Mouse (Mus musculus): ENCODE data around the gene Ogt. TPM values are rescaled to one million over a fixed set of nuclear protein-coding genes. Genes with fewer than 3 reads are reported as not detected.

Ogt gene
- polyA plus RNA-seq (2014; fragmentation: Nextera tagmentation; extraction: Ambion mirVana): 225 and 231 TPM in 2 replicates

DNA sequence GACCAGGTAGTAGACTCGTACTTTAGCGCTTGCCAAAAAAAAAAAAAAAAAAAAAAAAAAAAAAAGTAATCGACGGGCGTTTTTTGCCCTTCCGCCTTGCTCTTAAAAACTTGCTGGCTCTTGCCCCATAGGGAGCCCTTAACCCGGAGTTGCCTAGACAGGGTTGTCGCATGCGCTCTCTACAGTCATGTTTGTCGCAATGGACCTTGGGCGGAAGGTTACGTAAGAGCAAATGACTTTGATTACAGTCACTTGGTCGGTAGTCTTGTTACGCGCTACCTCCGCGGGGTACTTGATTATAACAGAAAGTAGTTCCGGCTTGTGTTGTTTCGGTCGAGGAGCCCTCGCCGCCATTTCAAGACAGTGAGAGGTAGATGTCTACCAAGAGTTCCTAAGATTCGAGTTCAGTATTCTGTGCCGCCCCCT is at the start of gene Ogt:
Gene Ogt (plus strand): TSS at position 320 of the 426 bp plus-strand sequence.
- Histone ChIP-seq H3K9me3 (replicated peaks; ENCODE audit: control insufficient read depth, low read length) (no peaks in the 10 kb centered on the region), H3K9ac (replicated peaks; ENCODE audit: low read length) (peak within 1 kb of the TSS; percentile 85), H3K36me3 (replicated peaks; ENCODE audit: control insufficient read depth, insufficient read depth, low read depth, low read length) (no peaks in the 10 kb centered on the region), H3K4me3 (ENCODE audit: low read depth, low read length) (peak within 1 kb of the TSS; percentile 66), H3K27ac (replicated peaks; ENCODE audit: low read depth, low read length) (peak within 1 kb of the TSS; percentile 72), H3K27me3 (ENCODE audit: control insufficient read depth, insufficient read depth, low read length) (0 out of 2 replicates have a peak, but pooled peaks cover 2% of the 10 kb centered on the region), H3K4me2 (ENCODE audit: low read depth, low read length) (peak within 1 kb of the TSS; percentile 5; the same call in 1 of the 2 replicates), H3K4me1 (ENCODE audit: control insufficient read depth, insufficient read depth, low read length) (no peaks in the 10 kb centered on the region)
- WGBS: 13% methylated on average over 24 of the region's 24 CpGs
- peak; percentile 94 for DNase-seq (ENCODE audit: low spot score)
- peak; percentile 95 for ATAC-seq (replicated peaks; ENCODE audit: insufficient number of reproducible peaks, low FRiP score, low TSS enrichment, low read depth)

DNA sequence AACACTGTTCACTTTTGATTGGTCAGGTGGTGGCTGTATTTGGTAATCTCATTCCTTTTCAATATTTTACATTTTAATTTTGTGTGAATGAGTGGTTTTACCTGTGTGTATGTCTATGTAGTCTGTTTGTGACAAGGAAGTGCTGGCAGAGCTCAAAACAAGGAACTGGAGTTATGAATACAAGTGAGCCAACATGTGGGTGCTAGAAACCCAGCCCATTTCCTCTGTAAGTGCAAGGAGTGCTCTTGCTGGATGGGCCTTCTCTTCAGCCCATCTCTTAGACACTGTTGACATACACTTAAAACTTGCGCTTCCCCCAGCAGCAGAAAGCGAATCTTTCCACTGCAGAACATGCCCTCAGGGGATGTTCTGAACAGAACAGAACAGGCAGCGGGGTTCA is 23.7 kb upstream of the Ogt start:
- Histone ChIP-seq H3K27me3 (ENCODE audit: control insufficient read depth, insufficient read depth, low read length) (no peaks in the 10 kb centered on the region), H3K4me3 (ENCODE audit: low read depth, low read length) (no peak overlapping the region), H3K4me1 (ENCODE audit: control insufficient read depth, insufficient read depth, low read length) (no peaks in the 10 kb centered on the region), H3K9ac (replicated peaks; ENCODE audit: low read length) (no peak overlapping the region), H3K9me3 (replicated peaks; ENCODE audit: control insufficient read depth, low read length) (no peaks in the 10 kb centered on the region), H3K4me2 (ENCODE audit: low read depth, low read length) (no peak overlapping the region), H3K36me3 (replicated peaks; ENCODE audit: control insufficient read depth, insufficient read depth, low read depth, low read length) (no peaks in the 10 kb centered on the region), H3K27ac (replicated peaks; ENCODE audit: low read depth, low read length) (no peak overlapping the region)
- WGBS: 82% methylated on average over 3 of the region's 3 CpGs
- DNase-seq (ENCODE audit: low spot score): no peak
- no peak for ATAC-seq (replicated peaks; ENCODE audit: insufficient number of reproducible peaks, low FRiP score, low TSS enrichment, low read depth)

DNA sequence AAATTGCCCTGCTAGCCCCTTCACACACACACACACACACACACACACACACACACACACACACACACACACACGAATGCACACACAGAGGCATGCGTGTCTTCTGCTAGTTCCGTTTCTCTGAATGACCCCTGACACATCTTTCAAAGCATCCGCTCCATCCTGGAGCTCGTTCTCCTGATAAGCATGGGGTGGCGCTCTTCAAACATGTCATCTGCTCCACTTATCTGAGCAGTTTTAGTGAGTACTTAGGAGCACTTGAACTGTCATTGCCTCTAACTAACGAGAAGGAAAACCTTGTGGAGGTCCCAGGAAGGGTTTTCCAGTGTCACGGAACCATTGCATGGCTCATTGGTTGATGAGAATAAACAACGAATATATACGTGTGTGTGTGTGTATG is 22.0 kb upstream of the Ogt start:
- Histone ChIP-seq H3K4me2 (ENCODE audit: low read depth, low read length) (no peak overlapping the region), H3K4me1 (ENCODE audit: control insufficient read depth, insufficient read depth, low read length) (no peaks in the 10 kb centered on the region), H3K27me3 (ENCODE audit: control insufficient read depth, insufficient read depth, low read length) (no peaks in the 10 kb centered on the region), H3K36me3 (replicated peaks; ENCODE audit: control insufficient read depth, insufficient read depth, low read depth, low read length) (no peaks in the 10 kb centered on the region), H3K4me3 (ENCODE audit: low read depth, low read length) (no peak overlapping the region), H3K9ac (replicated peaks; ENCODE audit: low read length) (no peak overlapping the region), H3K9me3 (replicated peaks; ENCODE audit: control insufficient read depth, low read length) (no peaks in the 10 kb centered on the region), H3K27ac (replicated peaks; ENCODE audit: low read depth, low read length) (no peak overlapping the region)
- DNase-seq (ENCODE audit: low spot score) (no peak), ATAC-seq (replicated peaks; ENCODE audit: insufficient number of reproducible peaks, low FRiP score, low TSS enrichment, low read depth) (no peak)
- 75% methylated on average over 10 of the region's 10 CpGs for WGBS

DNA sequence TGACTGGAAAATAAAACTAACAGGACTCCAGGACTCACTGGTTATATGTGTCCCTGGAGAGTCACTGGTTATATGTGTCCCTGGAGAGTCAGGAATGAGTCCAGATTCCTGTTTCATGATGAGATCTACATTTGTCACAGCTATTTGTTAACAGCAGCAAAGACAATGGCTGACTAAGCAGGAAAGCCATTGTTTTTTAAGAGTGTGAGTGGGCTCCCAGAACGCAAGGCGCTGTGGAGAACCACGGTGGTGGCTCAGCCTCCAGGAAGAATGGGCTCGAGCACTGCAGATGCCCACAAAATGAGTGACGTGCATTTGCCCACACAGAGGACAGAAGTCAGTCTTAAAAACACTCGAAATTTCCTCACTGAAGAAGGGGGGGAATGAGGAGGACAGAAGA is 19.5 kb upstream of the Ogt start:
- 75% methylated on average over 6 of the region's 6 CpGs for WGBS

DNA sequence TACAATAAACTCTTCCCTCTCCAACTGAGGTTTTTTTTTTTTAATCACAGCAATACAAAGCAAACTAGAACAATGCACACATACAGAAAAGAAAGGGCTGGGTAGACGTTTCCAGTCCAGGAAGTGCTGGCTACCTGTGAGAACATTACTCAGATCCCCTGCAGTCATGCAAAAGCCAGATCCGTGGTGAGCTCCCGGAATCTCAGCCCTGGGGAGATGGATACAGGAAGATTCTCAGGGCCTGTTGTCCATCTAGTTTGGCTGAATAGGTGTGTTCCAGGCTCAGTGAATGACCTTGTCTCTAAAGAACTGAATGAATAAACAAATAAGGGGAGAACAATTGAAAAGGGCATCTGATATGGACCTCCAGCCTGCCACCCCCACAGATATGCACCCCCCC is 17.3 kb upstream of the Ogt start:
- no peaks in the 10 kb centered on the region for H3K9me3 ChIP-seq (replicated peaks; ENCODE audit: control insufficient read depth, low read length)
- H3K4me1 ChIP-seq (ENCODE audit: control insufficient read depth, insufficient read depth, low read length): no peaks in the 10 kb centered on the region
- ATAC-seq (replicated peaks; ENCODE audit: insufficient number of reproducible peaks, low FRiP score, low TSS enrichment, low read depth): no peak
- H3K4me2 ChIP-seq (ENCODE audit: low read depth, low read length): no peak overlapping the region
- H3K27ac ChIP-seq (replicated peaks; ENCODE audit: low read depth, low read length): no peak overlapping the region
- no peak overlapping the region for H3K4me3 ChIP-seq (ENCODE audit: low read depth, low read length)
- H3K27me3 ChIP-seq (ENCODE audit: control insufficient read depth, insufficient read depth, low read length): no peaks in the 10 kb centered on the region
- H3K36me3 ChIP-seq (replicated peaks; ENCODE audit: control insufficient read depth, insufficient read depth, low read depth, low read length): no peaks in the 10 kb centered on the region
- H3K9ac ChIP-seq (replicated peaks; ENCODE audit: low read length): no peak overlapping the region
- WGBS: 53% methylated on average over 3 of the region's 3 CpGs
- DNase-seq (ENCODE audit: low spot score): no peak

More for the DNA sequence above, 19.5 kb upstream of the Ogt start:
- Histone ChIP-seq H3K27me3 (ENCODE audit: control insufficient read depth, insufficient read depth, low read length) (no peaks in the 10 kb centered on the region), H3K27ac (replicated peaks; ENCODE audit: low read depth, low read length) (no peak overlapping the region), H3K4me3 (ENCODE audit: low read depth, low read length) (no peak overlapping the region), H3K36me3 (replicated peaks; ENCODE audit: control insufficient read depth, insufficient read depth, low read depth, low read length) (no peaks in the 10 kb centered on the region), H3K4me1 (ENCODE audit: control insufficient read depth, insufficient read depth, low read length) (no peaks in the 10 kb centered on the region), H3K9me3 (replicated peaks; ENCODE audit: control insufficient read depth, low read length) (no peaks in the 10 kb centered on the region), H3K4me2 (ENCODE audit: low read depth, low read length) (no peak overlapping the region), H3K9ac (replicated peaks; ENCODE audit: low read length) (no peak overlapping the region)
- ATAC-seq (replicated peaks; ENCODE audit: insufficient number of reproducible peaks, low FRiP score, low TSS enrichment, low read depth) (no peak), DNase-seq (ENCODE audit: low spot score) (no peak)

DNA sequence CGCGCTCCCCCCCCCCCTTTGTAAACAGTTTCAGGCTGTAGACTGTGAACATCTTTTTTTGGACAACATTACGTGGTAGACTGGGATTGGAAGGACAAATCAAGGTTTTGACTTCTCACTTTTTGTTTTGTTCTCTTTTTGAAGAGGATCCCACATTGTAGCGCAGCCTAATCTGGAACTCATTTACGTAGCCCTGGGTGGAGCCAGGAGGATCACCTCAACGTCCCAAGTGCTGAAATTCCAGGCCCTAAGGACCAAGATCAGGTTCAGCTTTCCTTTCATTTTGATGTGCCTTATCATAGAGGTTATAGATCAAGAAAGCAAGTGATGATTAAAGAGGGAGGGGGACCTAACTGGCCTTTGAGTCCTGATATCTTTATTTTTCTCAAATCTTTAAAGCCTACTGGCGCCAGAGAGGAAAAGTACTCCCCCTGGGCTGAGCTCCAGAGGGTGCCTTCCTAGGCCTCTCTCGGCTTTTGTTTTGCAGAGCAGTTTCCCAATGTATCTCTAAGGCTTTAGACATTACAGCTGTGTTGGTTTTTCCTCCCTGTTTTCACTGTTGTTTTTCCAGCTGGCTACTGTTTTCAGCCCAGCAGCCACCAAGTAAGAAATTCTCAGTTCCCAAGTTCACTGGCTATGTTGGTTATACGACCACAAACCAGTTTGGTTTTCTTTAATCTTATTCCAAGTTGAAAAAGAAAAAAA is 2.9 kb upstream of the Ogt start:
- H3K4me3 ChIP-seq (ENCODE audit: low read depth, low read length): no peak overlapping the region
- no peak overlapping the region for H3K9ac ChIP-seq (replicated peaks; ENCODE audit: low read length)
- H3K4me1 ChIP-seq (ENCODE audit: control insufficient read depth, insufficient read depth, low read length): no peaks in the 10 kb centered on the region
- H3K27me3 ChIP-seq (ENCODE audit: control insufficient read depth, insufficient read depth, low read length): 0 out of 2 replicates have a peak, but pooled peaks cover 2% of the 10 kb centered on the region
- no peak overlapping the region for H3K4me2 ChIP-seq (ENCODE audit: low read depth, low read length)
- H3K27ac ChIP-seq (replicated peaks; ENCODE audit: low read depth, low read length): no peak overlapping the region
- H3K36me3 ChIP-seq (replicated peaks; ENCODE audit: control insufficient read depth, insufficient read depth, low read depth, low read length): no peaks in the 10 kb centered on the region
- no peaks in the 10 kb centered on the region for H3K9me3 ChIP-seq (replicated peaks; ENCODE audit: control insufficient read depth, low read length)
- WGBS: 22% methylated on average over 9 of the region's 9 CpGs
- DNase-seq (ENCODE audit: low spot score) (peak; percentile 40), ATAC-seq (replicated peaks; ENCODE audit: insufficient number of reproducible peaks, low FRiP score, low TSS enrichment, low read depth) (no peak)

DNA sequence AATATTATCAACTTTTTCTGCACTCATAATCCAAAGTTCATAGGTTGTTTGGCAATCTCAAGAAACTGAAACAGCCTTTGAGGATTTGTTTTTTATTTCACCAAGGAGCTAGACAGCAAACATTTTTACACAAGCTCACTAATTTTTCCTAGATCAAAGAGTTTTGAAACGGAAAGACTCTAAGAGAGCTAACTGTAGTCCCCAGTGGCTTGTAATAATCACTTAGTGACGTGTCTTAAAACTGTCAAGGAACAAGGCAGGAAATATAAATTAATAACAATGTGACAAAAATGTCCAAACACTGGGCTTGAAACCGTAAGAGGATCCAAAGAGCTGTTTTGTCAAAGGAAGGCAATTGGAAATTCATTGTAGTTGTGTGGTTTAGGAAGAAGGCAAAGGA is 1.0 kb upstream of the Ogt start:
- no peak for DNase-seq (ENCODE audit: low spot score)
- 0 out of 2 replicates have a peak overlapping the region, but pooled peaks have one; percentile 66 for H3K4me3 ChIP-seq (ENCODE audit: low read depth, low read length)
- H3K27me3 ChIP-seq (ENCODE audit: control insufficient read depth, insufficient read depth, low read length): 0 out of 2 replicates have a peak, but pooled peaks cover 2% of the 10 kb centered on the region
- 21% methylated on average over 3 of the region's 3 CpGs for WGBS
- no peak overlapping the region for H3K27ac ChIP-seq (replicated peaks; ENCODE audit: low read depth, low read length)
- no peak overlapping the region for H3K9ac ChIP-seq (replicated peaks; ENCODE audit: low read length)
- H3K9me3 ChIP-seq (replicated peaks; ENCODE audit: control insufficient read depth, low read length): no peaks in the 10 kb centered on the region
- no peak for ATAC-seq (replicated peaks; ENCODE audit: insufficient number of reproducible peaks, low FRiP score, low TSS enrichment, low read depth)
- H3K36me3 ChIP-seq (replicated peaks; ENCODE audit: control insufficient read depth, insufficient read depth, low read depth, low read length): no peaks in the 10 kb centered on the region
- no peaks in the 10 kb centered on the region for H3K4me1 ChIP-seq (ENCODE audit: control insufficient read depth, insufficient read depth, low read length)
- H3K4me2 ChIP-seq (ENCODE audit: low read depth, low read length): peak overlapping the region; percentile 0; the same call in 1 of the 2 replicates

DNA sequence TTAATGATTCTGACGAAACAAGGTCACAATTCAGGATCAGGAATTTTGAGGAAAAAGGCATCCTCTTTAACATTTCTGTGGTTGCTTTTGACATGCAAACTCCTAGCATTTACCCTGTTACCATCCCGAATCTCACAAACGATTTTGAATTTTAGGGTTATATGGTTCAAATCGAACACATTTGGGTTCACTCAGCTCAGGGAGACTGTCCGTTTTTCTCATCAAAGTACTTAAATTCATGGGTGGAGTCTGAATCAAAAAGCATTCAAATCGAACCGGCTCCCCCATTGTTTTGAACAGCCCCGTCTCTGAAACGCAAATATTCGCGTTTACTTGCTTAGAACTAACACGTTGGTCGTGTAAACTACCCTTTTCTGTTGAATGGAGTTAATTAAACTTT is 554 bp upstream of the Ogt start:
- H3K36me3 ChIP-seq (replicated peaks; ENCODE audit: control insufficient read depth, insufficient read depth, low read depth, low read length): no peaks in the 10 kb centered on the region
- ATAC-seq (replicated peaks; ENCODE audit: insufficient number of reproducible peaks, low FRiP score, low TSS enrichment, low read depth) (no peak), DNase-seq (ENCODE audit: low spot score) (peak; percentile 35)
- no peak overlapping the region for H3K9ac ChIP-seq (replicated peaks; ENCODE audit: low read length)
- H3K4me3 ChIP-seq (ENCODE audit: low read depth, low read length): peak overlapping the region; percentile 66
- 12% methylated on average over 13 of the region's 13 CpGs for WGBS
- H3K27ac ChIP-seq (replicated peaks; ENCODE audit: low read depth, low read length): no peak overlapping the region
- H3K27me3 ChIP-seq (ENCODE audit: control insufficient read depth, insufficient read depth, low read length): 0 out of 2 replicates have a peak, but pooled peaks cover 2% of the 10 kb centered on the region
- H3K4me2 ChIP-seq (ENCODE audit: low read depth, low read length): peak overlapping the region; percentile 0; the same call in 1 of the 2 replicates
- H3K4me1 ChIP-seq (ENCODE audit: control insufficient read depth, insufficient read depth, low read length): no peaks in the 10 kb centered on the region
- no peaks in the 10 kb centered on the region for H3K9me3 ChIP-seq (replicated peaks; ENCODE audit: control insufficient read depth, low read length)

Data from embryonic facial prominence, embryonic 11.5 days (tissue).